Mouse (Mus musculus) hindbrain, embryonic 11.5 days (tissue): Measurements from ENCODE around the gene C2cd5. TPM values are rescaled to one million over a fixed set of nuclear protein-coding genes. Genes with fewer than 3 reads are reported as not detected.

Experiments used
- ATAC-seq: fragments of 200-750 bp; cut with Nextera tagmentation; 2 replicates; pipeline ENCODE4 v1.8.0; 2017; ENCODE audit warnings: mild to moderate bottlenecking, moderate TSS enrichment, moderate library complexity; ENCODE audit not compliant: low FRiP score
- DNase-seq: peaks from one replicate; pipeline ENCODE4 v3.0.0-alpha.2; 2015; ENCODE audit warnings: low spot score
- H3K27ac ChIP-seq: fragments of 300-500 bp; sonication (generic); 2 replicates; pipeline ENCODE4 v1.5.1; 2014; ENCODE audit warnings: mild to moderate bottlenecking, low read depth, low read length
- H3K27me3 ChIP-seq: fragments of 300-500 bp; sonication (generic); 2 replicates; pipeline ENCODE4 v1.6.1; 2014; ENCODE audit warnings: mild to moderate bottlenecking, low read length, moderate library complexity, mixed read lengths; ENCODE audit not compliant: control insufficient read depth, insufficient read depth
- H3K36me3 ChIP-seq: fragments of 300-500 bp; sonication (generic); 2 replicates; pipeline ENCODE4 v1.6.1; 2014; ENCODE audit warnings: mild to moderate bottlenecking, low read length, moderate library complexity, mixed read lengths; ENCODE audit not compliant: control insufficient read depth, insufficient read depth
- H3K4me1 ChIP-seq: fragments of 300-500 bp; sonication (generic); replicated peaks from 2 replicates; pipeline ENCODE4 v1.6.1; 2014; ENCODE audit warnings: low read length, mixed read lengths; ENCODE audit not compliant: control insufficient read depth, insufficient read depth
- H3K4me2 ChIP-seq: fragments of 300-500 bp; sonication (generic); replicated peaks from 2 replicates; pipeline ENCODE4 v1.6.1; 2014; ENCODE audit warnings: mild to moderate bottlenecking, low read depth, low read length
- H3K4me3 ChIP-seq: fragments of 300-500 bp; sonication (generic); 2 replicates; pipeline ENCODE4 v1.5.1; 2014; ENCODE audit warnings: low read depth, low read length
- H3K9ac ChIP-seq: fragments of 300-500 bp; sonication (generic); 2 replicates; pipeline ENCODE4 v1.6.1; 2014; ENCODE audit warnings: low read depth, low read length
- H3K9me3 ChIP-seq: fragments of 300-500 bp; sonication (generic); 2 replicates; pipeline ENCODE4 v1.6.1; 2016; ENCODE audit warnings: low read length; ENCODE audit not compliant: control insufficient read depth
- WGBS: fragments of 180-500 bp; shearing (Covaris S2); extraction: QIAGEN DNeasy Blood & Tissue Kit; methylation state at CpG from one replicate; pipeline ENCODE4 v1.1.7; 2014; 5-methylcytosine and 5-hydroxymethylcytosine counted together
- polyA plus RNA-seq: library from polyadenylated mRNA; unstranded; fragments of >200 nt; fragmentation: Nextera tagmentation; extraction: Ambion mirVana; gene quantifications from 2 replicates; pipeline ENCODE4 v1.2.1, GENCODE M21; 2014

C2cd5 gene
- polyA plus RNA-seq, 1 experiment from 2014 or later, result 35.5 TPM

GRCm38 (mm10) chr6:143092856-143093255, 7.1 kb downstream of the C2cd5 start:
- Histone ChIP-seq H3K4me1 (no peaks in the 10 kb centered on the region), H3K9ac (no peak overlapping the region), H3K36me3 (peaks cover 3% of the 10 kb centered on the region; the same call in 1 of the 2 replicates), H3K9me3 (no peaks in the 10 kb centered on the region), H3K4me3 (no peak overlapping the region), H3K27ac (no peak overlapping the region), H3K4me2 (no peak overlapping the region), H3K27me3 (no peaks in the 10 kb centered on the region)
- no peak for ATAC-seq
- DNase-seq, result no peak
- 95% methylated on average over 4 of the region's 4 CpGs for WGBS

DNA sequence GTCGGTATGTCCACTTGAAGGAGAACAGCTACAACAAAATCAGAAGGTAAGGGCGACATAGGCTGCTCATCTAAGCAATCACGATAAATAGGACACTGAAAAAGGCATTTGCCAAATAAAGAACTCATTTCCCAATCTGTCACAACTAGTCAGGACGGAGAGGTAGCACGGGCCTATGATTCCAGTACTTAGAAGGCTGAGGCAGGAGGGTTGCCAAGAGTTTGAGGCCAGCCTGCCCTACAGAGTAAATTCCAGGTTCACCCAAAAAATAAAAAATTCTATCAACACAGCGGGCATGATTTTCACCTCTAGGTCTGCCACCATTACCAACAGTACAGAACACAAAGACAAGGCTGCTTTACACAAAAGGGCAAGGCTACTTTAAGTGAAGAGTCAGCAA, 8.9 kb downstream of the C2cd5 start:
- DNase-seq (no peak), ATAC-seq (no peak)
- Histone ChIP-seq H3K4me3 (no peak overlapping the region), H3K9me3 (no peaks in the 10 kb centered on the region), H3K4me2 (no peak overlapping the region), H3K4me1 (no peaks in the 10 kb centered on the region), H3K27me3 (no peaks in the 10 kb centered on the region), H3K36me3 (peaks cover 5% of the 10 kb centered on the region), H3K9ac (no peak overlapping the region), H3K27ac (no peak overlapping the region)
- WGBS, result 95% methylated on average over 6 of the region's 6 CpGs

DNA sequence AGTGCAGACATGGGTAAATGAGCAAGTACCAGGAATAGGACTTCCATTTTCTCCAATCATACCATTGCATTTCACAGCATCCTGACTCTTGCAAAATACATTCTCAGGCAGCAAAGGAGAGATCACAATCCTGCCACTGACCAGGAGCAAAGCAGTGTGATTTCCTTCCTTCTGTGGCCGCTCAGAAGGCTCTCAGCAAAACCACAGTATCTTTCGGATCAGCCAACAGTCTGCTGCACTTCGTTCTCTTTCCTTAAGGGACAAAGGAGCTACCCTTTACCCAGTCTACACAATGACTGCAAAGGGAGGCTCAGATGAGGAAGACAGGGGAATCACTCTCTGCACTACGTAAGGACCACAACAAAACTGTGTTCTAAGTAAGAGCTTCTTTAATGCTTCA, 12.6 kb downstream of the C2cd5 start:
- Histone ChIP-seq H3K9ac (no peak overlapping the region), H3K27me3 (no peaks in the 10 kb centered on the region), H3K4me2 (no peak overlapping the region), H3K36me3 (peaks cover 8% of the 10 kb centered on the region), H3K9me3 (no peaks in the 10 kb centered on the region), H3K4me3 (no peak overlapping the region), H3K4me1 (no peaks in the 10 kb centered on the region), H3K27ac (no peak overlapping the region)
- 93% methylated on average over 4 of the region's 4 CpGs for WGBS
- ATAC-seq, result no peak
- DNase-seq, result no peak

- Histone ChIP-seq H3K27me3 (no peaks in the 10 kb centered on the region), H3K9me3 (no peaks in the 10 kb centered on the region), H3K4me1 (no peaks in the 10 kb centered on the region), H3K4me3 (no peak overlapping the region), H3K4me2 (no peak overlapping the region), H3K9ac (no peak overlapping the region), H3K27ac (no peak overlapping the region), H3K36me3 (peaks cover 6% of the 10 kb centered on the region)
- 96% methylated on average over 1 of the region's 1 CpGs for WGBS
- ATAC-seq (no peak), DNase-seq (no peak)
These were observed 14.0 kb downstream of the C2cd5 start for GRCm38 (mm10) chr6:143085898-143086297.

DNA sequence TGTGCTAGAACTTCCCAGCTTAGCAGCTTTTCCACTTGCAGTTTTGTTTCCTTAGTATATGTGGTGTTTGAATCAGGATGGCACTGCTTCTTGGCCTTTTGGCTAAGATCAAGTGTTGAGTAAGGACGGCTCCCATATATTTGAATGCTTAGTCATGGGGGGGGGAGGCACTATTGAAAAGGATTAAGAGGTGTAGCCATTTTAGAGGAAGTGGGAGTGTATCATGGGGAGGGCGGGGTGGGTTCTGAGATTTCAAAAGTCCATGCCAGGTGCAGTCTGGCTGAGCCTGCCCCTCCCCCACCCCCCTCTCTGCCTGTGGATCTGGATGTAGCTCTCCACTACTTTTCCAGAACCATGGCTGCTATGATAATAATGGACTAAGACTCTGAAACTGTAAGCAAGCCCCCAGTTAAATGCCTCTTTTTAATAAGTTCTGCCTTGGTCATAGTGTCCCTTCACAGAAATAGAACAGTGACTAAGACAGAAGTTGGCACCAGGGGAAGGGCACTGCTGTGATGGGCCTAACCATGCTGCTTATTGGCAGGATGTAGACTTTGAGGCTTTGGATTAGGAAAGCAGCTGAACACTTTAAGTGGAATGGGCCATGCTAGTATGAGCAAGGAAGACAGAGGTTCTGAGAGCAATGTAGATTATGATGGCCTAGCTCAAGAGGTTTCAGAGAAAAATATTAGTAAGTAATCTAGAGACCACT, 15.5 kb downstream of the C2cd5 start:
- H3K4me1 ChIP-seq, result no peaks in the 10 kb centered on the region
- H3K9ac ChIP-seq, result no peak overlapping the region
- 87% methylated on average over 2 of the region's 2 CpGs for WGBS
- H3K27ac ChIP-seq, result no peak overlapping the region
- H3K27me3 ChIP-seq, result no peaks in the 10 kb centered on the region
- peaks cover 6% of the 10 kb centered on the region; the same call in 1 of the 2 replicates for H3K36me3 ChIP-seq
- H3K4me3 ChIP-seq, result no peak overlapping the region
- no peak for ATAC-seq
- H3K4me2 ChIP-seq, result no peak overlapping the region
- H3K9me3 ChIP-seq, result no peaks in the 10 kb centered on the region
- DNase-seq, result no peak

DNA sequence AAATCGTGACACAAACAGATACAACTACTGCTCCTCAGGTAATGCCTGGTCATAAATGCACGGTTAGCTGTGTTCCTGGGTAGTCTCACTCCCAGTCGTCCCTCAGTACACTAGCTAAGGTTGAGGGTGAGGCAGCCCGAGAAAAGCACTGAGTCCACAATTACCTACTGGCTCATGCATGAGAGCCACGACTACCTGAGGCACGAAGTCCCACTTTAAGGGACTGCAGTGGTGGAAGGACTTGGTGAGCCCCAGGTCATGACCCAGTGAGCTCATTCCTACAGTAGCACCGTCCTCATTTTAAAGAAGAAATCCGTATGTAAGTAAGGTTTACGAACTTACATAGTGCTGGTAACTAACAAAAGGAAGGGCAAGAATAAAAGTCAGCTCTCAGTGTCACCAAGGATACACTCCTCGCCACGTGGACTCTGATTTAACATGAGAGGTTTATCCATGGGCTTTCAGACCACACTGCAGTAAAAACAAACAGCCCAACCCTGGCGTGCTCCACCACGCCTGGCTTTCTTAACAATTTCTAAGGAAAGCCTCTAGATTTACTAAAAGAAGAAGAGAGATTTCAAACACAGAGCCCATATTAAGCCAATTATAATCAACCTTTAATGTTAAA, 18.3 kb downstream of the C2cd5 start:
- 85% methylated on average over 13 of the region's 13 CpGs for WGBS
- Histone ChIP-seq H3K27me3 (no peaks in the 10 kb centered on the region), H3K9ac (no peak overlapping the region), H3K4me1 (no peaks in the 10 kb centered on the region), H3K4me3 (no peak overlapping the region), H3K36me3 (0 out of 2 replicates have a peak, but pooled peaks cover 7% of the 10 kb centered on the region), H3K4me2 (no peak overlapping the region), H3K27ac (no peak overlapping the region), H3K9me3 (no peaks in the 10 kb centered on the region)
- ATAC-seq (no peak), DNase-seq (no peak)

GRCm38 (mm10) chr6:143080774-143081173, 19.2 kb downstream of the C2cd5 start:
- H3K4me2 ChIP-seq, result no peak overlapping the region
- 86% methylated on average over 7 of the region's 7 CpGs for WGBS
- no peak overlapping the region for H3K27ac ChIP-seq
- H3K4me3 ChIP-seq, result no peak overlapping the region
- no peaks in the 10 kb centered on the region for H3K9me3 ChIP-seq
- no peaks in the 10 kb centered on the region for H3K27me3 ChIP-seq
- ATAC-seq, result no peak
- no peaks in the 10 kb centered on the region for H3K4me1 ChIP-seq
- no peak for DNase-seq
- H3K36me3 ChIP-seq, result 0 out of 2 replicates have a peak, but pooled peaks cover 7% of the 10 kb centered on the region
- H3K9ac ChIP-seq, result no peak overlapping the region

DNA sequence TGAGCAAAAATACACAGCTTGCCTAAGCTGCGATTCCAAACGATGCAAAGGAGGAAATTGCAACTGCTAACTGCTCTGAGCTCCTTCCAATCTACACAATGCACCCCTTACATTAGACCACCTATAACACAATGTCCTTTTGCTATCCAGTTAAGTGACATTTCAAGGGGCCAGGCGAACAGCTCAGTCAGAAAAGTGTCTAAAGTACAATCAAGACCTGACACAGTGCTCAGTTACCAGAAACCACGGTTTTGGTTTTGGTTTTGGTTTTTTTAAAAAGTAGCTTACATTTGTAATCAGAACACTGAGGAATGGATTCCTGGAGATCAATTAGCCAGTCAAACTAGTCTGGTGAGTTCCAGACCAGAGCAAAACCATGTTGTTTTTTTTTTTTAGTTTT, 20.8 kb downstream of the C2cd5 start:
- H3K9me3 ChIP-seq, result no peaks in the 10 kb centered on the region
- H3K27ac ChIP-seq, result no peak overlapping the region
- 0 out of 2 replicates have a peak, but pooled peaks cover 7% of the 10 kb centered on the region for H3K36me3 ChIP-seq
- DNase-seq, result no peak
- no peaks in the 10 kb centered on the region for H3K4me1 ChIP-seq
- no peak overlapping the region for H3K4me3 ChIP-seq
- no peaks in the 10 kb centered on the region for H3K27me3 ChIP-seq
- WGBS, result 86% methylated on average over 4 of the region's 4 CpGs
- no peak overlapping the region for H3K4me2 ChIP-seq
- ATAC-seq, result no peak
- no peak overlapping the region for H3K9ac ChIP-seq

DNA sequence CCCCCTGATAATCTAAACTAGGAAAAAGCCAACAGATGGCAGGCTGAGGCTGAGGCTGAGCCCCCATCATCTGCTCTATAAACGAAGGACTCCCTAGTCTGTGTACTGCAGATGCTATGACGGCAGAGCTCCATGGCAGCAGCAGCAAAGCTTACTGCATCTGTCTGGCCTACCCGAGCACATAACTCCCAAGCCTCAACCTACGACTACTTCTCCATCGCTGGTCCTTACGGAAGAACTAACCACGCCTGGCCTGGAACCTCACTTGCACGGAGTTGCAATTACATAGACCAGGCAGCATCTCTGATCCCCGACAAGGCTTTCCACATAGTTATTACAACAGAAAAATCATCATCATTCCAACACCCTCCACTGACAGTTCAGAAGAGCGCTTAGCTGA, 23.5 kb downstream of the C2cd5 start:
- WGBS, result 93% methylated on average over 10 of the region's 10 CpGs
- Histone ChIP-seq H3K4me3 (no peak overlapping the region), H3K27me3 (no peaks in the 10 kb centered on the region), H3K4me1 (no peaks in the 10 kb centered on the region), H3K4me2 (no peak overlapping the region), H3K9me3 (no peaks in the 10 kb centered on the region), H3K9ac (no peak overlapping the region), H3K36me3 (0 out of 2 replicates have a peak, but pooled peaks cover 4% of the 10 kb centered on the region), H3K27ac (no peak overlapping the region)
- DNase-seq, result no peak
- no peak for ATAC-seq
